Comparison of ENCODE assay signal across 14 mouse cellular contexts in genomic region chr15:96189551-96189950, GRCm38 (mm10).
"Had no signal": no experiment of that assay in that cellular context is flagged by ENCODE, and none has a peak within 500 bp of the region (broad histone marks: within the 10 kb centered on the region; RNA-seq: fewer than 3 reads in every experiment).

No protein-coding gene starts in this region.

- H3K9ac ChIP-seq: liver, embryonic 12.5 days; liver, embryonic 14.5 days; lung, embryonic 14.5 days; midbrain, embryonic 13.5 days; midbrain, embryonic 15.5 days; neural tube, embryonic 12.5 days; stomach, embryonic 15.5 days had no signal

- ATAC-seq: liver, embryonic 12.5 days; midbrain, embryonic 13.5 days; midbrain, embryonic 15.5 days had no signal

- H3K36me3 ChIP-seq: liver, embryonic 12.5 days; midbrain, embryonic 13.5 days; midbrain, embryonic 15.5 days; neural tube, embryonic 12.5 days; stomach, embryonic 15.5 days had no signal

- H3K27ac ChIP-seq: liver, embryonic 12.5 days; liver, embryonic 14.5 days; midbrain, embryonic 13.5 days; midbrain, embryonic 15.5 days; neural tube, embryonic 12.5 days; stomach, embryonic 15.5 days; stomach, postnatal 0 days had no signal

- H3K9me3 ChIP-seq: liver, embryonic 12.5 days; midbrain, embryonic 15.5 days; neural tube, embryonic 12.5 days; stomach, embryonic 15.5 days had no signal

- H3K4me2 ChIP-seq: liver, embryonic 12.5 days; lung, embryonic 14.5 days; midbrain, embryonic 11.5 days; midbrain, embryonic 13.5 days; midbrain, embryonic 15.5 days; neural tube, embryonic 12.5 days; stomach, embryonic 15.5 days had no signal

- H3K4me3 ChIP-seq: liver, embryonic 12.5 days; megakaryocyte, embryonic 14.5 days; midbrain, embryonic 13.5 days; midbrain, embryonic 15.5 days; neural tube, embryonic 12.5 days; stomach, embryonic 15.5 days had no signal

- H3K27me3 ChIP-seq: liver, embryonic 12.5 days; megakaryocyte, embryonic 14.5 days; midbrain, embryonic 13.5 days; midbrain, embryonic 15.5 days; neural tube, embryonic 12.5 days; stomach, embryonic 15.5 days had no signal

- H3K4me1 ChIP-seq: liver, embryonic 12.5 days; stomach, embryonic 15.5 days had no signal

- DNase-seq: lung, adult 18-20 months; lung, embryonic 14.5 days; lung, postnatal 10 days; lung, postnatal 4 days; right cerebral cortex, postnatal 14 days had no signal
